Mouse (Mus musculus): ENCODE measurements around the gene Adtrp. TPM values are rescaled to one million over a fixed set of nuclear protein-coding genes. Genes with fewer than 3 reads are reported as not detected.

Gene Adtrp
- total and polyA plus RNA-seq, 2 experiments from 2014 or later = 0.12 TPM; not detected in 1

DNA sequence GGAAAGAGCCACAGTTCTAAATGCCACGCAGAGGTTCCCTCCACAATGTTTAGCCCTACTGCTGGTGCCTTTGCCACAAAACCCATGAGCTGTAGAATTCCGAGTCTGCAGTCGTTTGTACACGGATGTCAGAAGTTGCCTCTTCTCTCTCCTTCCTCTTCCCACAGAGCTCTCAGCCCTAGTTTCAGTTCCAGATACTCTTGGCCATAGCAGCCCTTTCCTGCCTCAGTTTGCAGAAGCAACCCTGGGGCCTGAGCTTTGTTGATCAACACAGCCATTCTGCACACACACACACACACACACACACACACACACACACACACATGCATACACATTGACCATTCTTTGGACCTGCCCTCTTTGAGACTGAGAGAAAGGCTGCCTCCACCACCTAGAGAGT lies 28.0 kb downstream of the Adtrp start:
- H3K4me3 ChIP-seq (ENCODE audit: low read depth, low read length) = no peak overlapping the region
- H3K36me3 ChIP-seq (replicated peaks; ENCODE audit: control insufficient read depth, insufficient read depth, low read length) = no peaks in the 10 kb centered on the region
- ATAC-seq (ENCODE audit: insufficient read depth, low read depth) (no peak), DNase-seq (ENCODE audit: low spot score) (no peak)
- no peaks in the 10 kb centered on the region for H3K27me3 ChIP-seq (ENCODE audit: control insufficient read depth, insufficient read depth, low read length)
- no peak overlapping the region for H3K27ac ChIP-seq (ENCODE audit: low read depth)
- no peak overlapping the region for H3K9ac ChIP-seq (replicated peaks; ENCODE audit: low read depth, low read length)
- WGBS = 83% methylated on average over 4 of the region's 4 CpGs
- H3K4me1 ChIP-seq (ENCODE audit: control insufficient read depth, insufficient read depth) = 0 out of 2 replicates have a peak, but pooled peaks cover 4% of the 10 kb centered on the region
- no peak overlapping the region for H3K4me2 ChIP-seq (ENCODE audit: low read depth, low read length)
- H3K9me3 ChIP-seq (replicated peaks; ENCODE audit: control insufficient read depth, low read length) = no peaks in the 10 kb centered on the region
- TF ChIP-seq CTCF (IDR thresholded peaks at IDR 0.05; ENCODE audit: low read depth) = no peak
- no peak for TF ChIP-seq EP300 (IDR thresholded peaks at IDR 0.05; ENCODE audit: low read depth)

DNA sequence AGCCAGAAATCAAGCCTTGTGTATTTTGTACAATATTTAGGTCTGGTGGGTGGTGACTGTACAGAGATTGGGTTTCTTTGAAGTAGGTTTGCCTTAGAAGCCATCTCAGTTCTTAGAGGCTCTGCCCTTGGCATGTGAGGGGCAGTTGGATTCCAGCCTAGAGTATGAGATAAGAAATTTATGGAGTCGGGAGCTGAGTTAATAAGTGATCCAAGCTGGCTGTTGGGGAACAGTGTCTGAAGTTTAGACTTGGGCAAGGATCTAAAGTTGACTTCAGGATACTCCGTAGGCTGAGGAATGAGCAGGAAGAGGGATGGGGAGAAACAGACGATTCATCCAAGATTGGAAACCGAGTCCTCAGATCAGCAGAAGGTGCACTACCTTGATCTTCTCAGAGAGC lies 29.9 kb downstream of the Adtrp start:
- WGBS = 67% methylated on average over 4 of the region's 4 CpGs

DNA sequence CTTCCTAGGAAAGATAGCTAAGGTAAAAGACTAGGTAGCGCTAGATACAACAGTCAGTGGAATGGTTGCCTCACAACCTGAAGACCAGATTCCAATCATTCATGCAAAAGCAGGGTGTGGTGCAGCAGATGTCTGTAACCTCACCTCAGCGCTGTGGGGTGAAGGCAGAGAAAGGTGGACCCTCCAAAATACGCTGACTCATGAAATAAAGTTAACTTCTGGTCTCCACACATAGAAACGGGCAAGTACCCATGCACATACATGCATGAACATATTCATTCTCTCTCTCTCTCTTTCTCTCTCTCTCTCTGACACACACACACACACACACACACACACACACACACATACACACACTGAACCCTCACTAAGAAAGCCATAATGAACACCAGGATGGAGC lies 30.8 kb downstream of the Adtrp start:
- Histone ChIP-seq H3K4me1 (ENCODE audit: control insufficient read depth, insufficient read depth) (no peaks in the 10 kb centered on the region), H3K27ac (ENCODE audit: low read depth) (no peak overlapping the region)

More for the DNA sequence above, 29.9 kb downstream of the Adtrp start:
- no peak overlapping the region for H3K27ac ChIP-seq (ENCODE audit: low read depth)
- 0 out of 2 replicates have a peak, but pooled peaks cover 3% of the 10 kb centered on the region for H3K4me1 ChIP-seq (ENCODE audit: control insufficient read depth, insufficient read depth)
- H3K9me3 ChIP-seq (replicated peaks; ENCODE audit: control insufficient read depth, low read length) = no peaks in the 10 kb centered on the region
- DNase-seq (ENCODE audit: low spot score) = no peak
- TF ChIP-seq EP300 (IDR thresholded peaks at IDR 0.05; ENCODE audit: low read depth) = no peak
- no peak for TF ChIP-seq CTCF (IDR thresholded peaks at IDR 0.05; ENCODE audit: low read depth)
- no peak for ATAC-seq (ENCODE audit: insufficient read depth, low read depth)
- H3K9ac ChIP-seq (replicated peaks; ENCODE audit: low read depth, low read length) = no peak overlapping the region
- H3K27me3 ChIP-seq (ENCODE audit: control insufficient read depth, insufficient read depth, low read length) = no peaks in the 10 kb centered on the region
- H3K4me3 ChIP-seq (ENCODE audit: low read depth, low read length) = no peak overlapping the region
- no peak overlapping the region for H3K4me2 ChIP-seq (ENCODE audit: low read depth, low read length)
- H3K36me3 ChIP-seq (replicated peaks; ENCODE audit: control insufficient read depth, insufficient read depth, low read length) = no peaks in the 10 kb centered on the region

DNA sequence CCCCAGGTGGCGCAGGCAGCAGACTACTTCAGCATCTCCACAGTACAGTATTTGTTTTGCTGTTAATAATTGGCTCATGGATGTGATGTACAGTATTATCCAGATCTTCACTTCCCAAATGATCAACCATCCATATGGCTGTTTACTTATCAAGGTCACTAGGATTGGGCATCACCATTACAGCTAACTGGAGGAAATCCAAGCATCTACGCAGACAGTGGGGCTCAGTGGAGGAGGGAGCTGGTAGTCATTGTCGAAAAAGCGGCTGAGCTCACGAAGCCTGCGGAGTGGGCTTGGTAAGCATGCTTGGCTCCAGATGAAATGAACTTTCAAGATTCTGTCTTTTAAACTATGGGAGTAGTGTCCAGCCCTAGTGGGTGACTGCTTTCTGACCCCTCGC lies 36.7 kb downstream of the Adtrp start:
- Histone ChIP-seq H3K4me3 (ENCODE audit: low read depth, low read length) (no peak overlapping the region), H3K36me3 (replicated peaks; ENCODE audit: control insufficient read depth, insufficient read depth, low read length) (no peaks in the 10 kb centered on the region), H3K9ac (replicated peaks; ENCODE audit: low read depth, low read length) (no peak overlapping the region), H3K9me3 (replicated peaks; ENCODE audit: control insufficient read depth, low read length) (no peaks in the 10 kb centered on the region), H3K27me3 (ENCODE audit: control insufficient read depth, insufficient read depth, low read length) (no peaks in the 10 kb centered on the region), H3K4me2 (ENCODE audit: low read depth, low read length) (no peak overlapping the region), H3K4me1 (ENCODE audit: control insufficient read depth, insufficient read depth) (peaks cover 10% of the 10 kb centered on the region; the same call in 1 of the 2 replicates), H3K27ac (ENCODE audit: low read depth) (no peak overlapping the region)
- no peak for ATAC-seq (ENCODE audit: insufficient read depth, low read depth)
- TF ChIP-seq CTCF (IDR thresholded peaks at IDR 0.05; ENCODE audit: low read depth) (no peak), EP300 (IDR thresholded peaks at IDR 0.05; ENCODE audit: low read depth) (no peak)
- whole genome bisulfite sequencing = 92% methylated on average over 7 of the region's 7 CpGs
- DNase-seq (ENCODE audit: low spot score) = no peak

More for the DNA sequence above, 30.8 kb downstream of the Adtrp start:
- no peaks in the 10 kb centered on the region for H3K27me3 ChIP-seq (ENCODE audit: control insufficient read depth, insufficient read depth, low read length)
- no peak for DNase-seq (ENCODE audit: low spot score)
- WGBS = 89% methylated on average over 4 of the region's 4 CpGs
- no peak overlapping the region for H3K4me3 ChIP-seq (ENCODE audit: low read depth, low read length)
- H3K9ac ChIP-seq (replicated peaks; ENCODE audit: low read depth, low read length) = no peak overlapping the region
- no peaks in the 10 kb centered on the region for H3K36me3 ChIP-seq (replicated peaks; ENCODE audit: control insufficient read depth, insufficient read depth, low read length)
- no peak overlapping the region for H3K4me2 ChIP-seq (ENCODE audit: low read depth, low read length)
- no peaks in the 10 kb centered on the region for H3K9me3 ChIP-seq (replicated peaks; ENCODE audit: control insufficient read depth, low read length)
- no peak for ATAC-seq (ENCODE audit: insufficient read depth, low read depth)
- TF ChIP-seq CTCF (IDR thresholded peaks at IDR 0.05; ENCODE audit: low read depth) (no peak), EP300 (IDR thresholded peaks at IDR 0.05; ENCODE audit: low read depth) (no peak)

DNA sequence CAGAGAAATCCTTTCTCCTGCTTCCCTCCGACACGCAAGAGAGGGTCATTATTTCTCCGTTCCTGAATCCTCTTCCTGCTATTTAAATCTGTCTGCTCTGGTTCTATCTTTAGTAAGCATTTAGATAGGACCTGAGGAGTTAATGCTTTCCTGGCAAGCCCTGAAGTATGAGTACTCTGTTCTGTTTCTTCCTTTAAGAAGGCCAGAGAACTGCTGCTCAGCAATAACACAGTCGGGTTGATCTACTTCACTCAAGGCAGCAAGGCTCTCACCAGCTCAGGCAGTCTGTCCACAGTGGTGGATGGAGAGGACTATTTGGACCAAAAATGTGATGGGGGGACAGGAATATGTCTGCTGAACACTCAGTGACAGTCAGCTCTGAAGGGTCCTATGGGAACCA lies 39.7 kb downstream of the Adtrp start:
- no peak overlapping the region for H3K9ac ChIP-seq (replicated peaks; ENCODE audit: low read depth, low read length)
- H3K4me3 ChIP-seq (ENCODE audit: low read depth, low read length) = no peak overlapping the region
- DNase-seq (ENCODE audit: low spot score) = no peak
- TF ChIP-seq EP300 (IDR thresholded peaks at IDR 0.05; ENCODE audit: low read depth) = no peak
- no peak for TF ChIP-seq CTCF (IDR thresholded peaks at IDR 0.05; ENCODE audit: low read depth)
- H3K4me2 ChIP-seq (ENCODE audit: low read depth, low read length) = no peak overlapping the region
- no peaks in the 10 kb centered on the region for H3K27me3 ChIP-seq (ENCODE audit: control insufficient read depth, insufficient read depth, low read length)
- no peak for ATAC-seq (ENCODE audit: insufficient read depth, low read depth)
- WGBS = 14% methylated on average over 4 of the region's 4 CpGs
- H3K9me3 ChIP-seq (replicated peaks; ENCODE audit: control insufficient read depth, low read length) = no peaks in the 10 kb centered on the region
- no peaks in the 10 kb centered on the region for H3K36me3 ChIP-seq (replicated peaks; ENCODE audit: control insufficient read depth, insufficient read depth, low read length)
- peaks cover 14% of the 10 kb centered on the region for H3K4me1 ChIP-seq (ENCODE audit: control insufficient read depth, insufficient read depth)
- H3K27ac ChIP-seq (ENCODE audit: low read depth) = no peak overlapping the region

DNA sequence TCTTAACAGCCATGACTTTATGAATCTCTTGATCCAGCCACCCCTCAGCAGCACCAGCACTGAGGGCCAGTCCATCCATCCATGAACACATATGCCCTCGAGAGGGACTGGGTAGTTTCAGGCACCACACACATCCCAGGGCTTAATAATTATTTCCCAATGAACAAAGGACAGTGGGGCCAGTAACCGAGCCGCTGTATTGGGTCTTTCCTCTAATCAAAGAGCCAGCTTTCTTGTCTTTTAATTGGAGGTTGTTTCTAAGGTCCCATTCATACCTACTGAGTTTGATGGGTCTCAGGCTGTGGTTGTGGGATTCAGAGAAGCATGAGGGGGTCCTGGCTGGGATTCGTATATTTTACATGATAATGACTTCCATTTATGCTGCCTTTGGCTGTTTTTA lies 40.2 kb downstream of the Adtrp start:
- no peak for DNase-seq (ENCODE audit: low spot score)
- Histone ChIP-seq H3K4me2 (ENCODE audit: low read depth, low read length) (no peak overlapping the region), H3K4me1 (ENCODE audit: control insufficient read depth, insufficient read depth) (peaks cover 14% of the 10 kb centered on the region), H3K9me3 (replicated peaks; ENCODE audit: control insufficient read depth, low read length) (no peaks in the 10 kb centered on the region), H3K27me3 (ENCODE audit: control insufficient read depth, insufficient read depth, low read length) (no peaks in the 10 kb centered on the region), H3K36me3 (replicated peaks; ENCODE audit: control insufficient read depth, insufficient read depth, low read length) (no peaks in the 10 kb centered on the region), H3K9ac (replicated peaks; ENCODE audit: low read depth, low read length) (no peak overlapping the region), H3K27ac (ENCODE audit: low read depth) (no peak overlapping the region), H3K4me3 (ENCODE audit: low read depth, low read length) (no peak overlapping the region)
- no peak for ATAC-seq (ENCODE audit: insufficient read depth, low read depth)
- TF ChIP-seq EP300 (IDR thresholded peaks at IDR 0.05; ENCODE audit: low read depth) (no peak), CTCF (IDR thresholded peaks at IDR 0.05; ENCODE audit: low read depth) (no peak)
- WGBS = 86% methylated on average over 4 of the region's 4 CpGs
